Mouse (Mus musculus) retina, postnatal 7 days (tissue): ENCODE measurements at regions not wholly inside any gene's neighbourhood (a gene's known extent, or its start where the extent isn't known, plus 50 kb on each side); places are given as distances from the start of the nearest gene placed in this dataset.

Source experiments
- DNase-seq: peaks from one replicate; pipeline ENCODE4 v3.0.0-alpha.2; 2012; ENCODE audit warnings: low read depth, low spot score

GRCm38 (mm10) chr5:119563510-119564351, 106.7 kb upstream of the Tbx3 start:
- DNase-seq: no peak

GRCm38 (mm10) chr5:119567639-119568038, 102.8 kb upstream of the Tbx3 start:
- no peak for DNase-seq

DNA sequence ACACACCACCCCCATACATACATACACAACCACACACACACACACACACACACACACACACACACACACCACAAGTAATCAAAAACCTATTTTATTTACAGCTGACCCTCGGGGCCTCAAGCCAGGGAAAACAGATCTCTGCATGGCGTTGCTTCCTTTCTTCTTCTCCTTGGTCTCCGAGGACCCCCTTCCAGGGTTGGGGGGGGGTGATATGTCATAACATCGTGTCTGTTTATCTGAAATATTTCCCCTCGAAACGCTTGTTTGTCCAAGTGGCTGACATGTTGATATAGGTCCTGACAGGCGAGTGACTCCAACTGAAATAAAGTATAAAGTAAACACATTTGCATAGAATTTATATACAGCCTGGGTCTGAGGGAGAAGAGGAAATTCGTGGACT, 100.4 kb upstream of the Tbx3 start:
- no peak for DNase-seq

- DNase-seq: no peak
Observed at GRCm38 (mm10) chr5:119571644-119572043, 98.8 kb upstream of the Tbx3 start.

DNA sequence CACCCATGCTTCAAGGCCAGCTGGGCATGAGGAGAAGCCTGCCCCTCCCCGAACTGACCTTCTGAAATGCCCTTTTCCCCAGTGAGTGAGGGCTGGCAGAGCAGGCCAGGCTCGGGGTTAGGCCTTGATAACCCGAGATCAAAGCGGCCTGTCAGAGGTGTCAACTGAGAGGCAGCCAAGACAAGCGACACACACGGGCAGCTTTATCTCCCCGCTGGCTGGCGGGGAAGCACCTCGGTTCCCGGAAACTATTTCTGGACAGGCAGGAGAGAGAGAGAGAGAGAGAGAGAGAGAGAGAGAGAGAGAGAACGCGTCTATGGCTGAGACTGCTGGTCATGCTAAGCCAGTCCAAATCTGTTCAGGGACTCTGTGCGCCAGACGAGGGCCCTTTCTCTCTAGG, 95.3 kb upstream of the Tbx3 start:
- DNase-seq: no peak

DNA sequence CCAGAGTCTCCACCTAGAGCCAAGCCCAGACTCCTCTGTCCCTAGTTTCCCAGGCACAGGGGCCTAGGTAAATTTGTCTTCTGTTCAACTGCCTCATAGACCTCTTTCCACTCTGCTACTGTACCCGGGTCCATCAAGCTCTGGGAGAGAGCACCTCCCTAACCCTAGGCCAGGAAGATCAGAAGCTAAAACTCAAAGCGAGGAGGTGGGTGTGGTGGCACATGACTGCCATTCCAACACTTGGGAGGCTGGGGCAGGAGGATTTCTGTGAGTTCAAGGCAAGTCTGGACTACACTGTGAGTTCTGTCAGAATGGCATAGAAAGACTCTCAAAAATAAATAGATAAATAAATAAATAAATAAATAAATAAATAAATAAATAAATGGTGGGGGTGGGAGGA, 91.2 kb upstream of the Tbx3 start:
- DNase-seq: no peak

- no peak for DNase-seq
Observed at GRCm38 (mm10) chr5:119579806-119580205, 90.7 kb upstream of the Tbx3 start.

GRCm38 (mm10) chr5:119580395-119580794, 90.1 kb upstream of the Tbx3 start:
- DNase-seq: no peak

- DNase-seq: no peak
Observed at GRCm38 (mm10) chr5:119580798-119581197, 89.7 kb upstream of the Tbx3 start.

GRCm38 (mm10) chr5:119584389-119584788, 86.1 kb upstream of the Tbx3 start:
- no peak for DNase-seq

DNA sequence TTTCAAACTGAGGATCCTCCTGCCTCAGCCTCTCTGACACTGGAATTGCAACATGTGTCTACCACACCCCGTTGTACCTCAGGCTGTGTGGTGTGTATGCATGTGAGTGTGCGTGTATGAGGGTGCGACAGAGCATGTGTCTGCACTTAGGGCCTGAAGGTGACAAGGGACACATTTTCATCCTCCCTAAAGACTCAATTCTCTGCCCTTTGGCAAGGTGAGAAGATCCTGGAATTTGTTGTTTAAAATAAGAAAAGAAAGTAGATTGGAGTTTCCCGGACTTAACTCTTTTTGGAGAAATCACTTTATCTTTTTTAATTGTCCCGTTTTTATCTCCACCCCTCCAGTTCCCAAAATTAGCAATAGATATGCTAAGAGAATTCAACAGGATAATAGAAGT, 85.6 kb upstream of the Tbx3 start:
- no peak for DNase-seq

- DNase-seq: no peak
Observed at GRCm38 (mm10) chr5:119586391-119587058, 83.9 kb upstream of the Tbx3 start.

DNA sequence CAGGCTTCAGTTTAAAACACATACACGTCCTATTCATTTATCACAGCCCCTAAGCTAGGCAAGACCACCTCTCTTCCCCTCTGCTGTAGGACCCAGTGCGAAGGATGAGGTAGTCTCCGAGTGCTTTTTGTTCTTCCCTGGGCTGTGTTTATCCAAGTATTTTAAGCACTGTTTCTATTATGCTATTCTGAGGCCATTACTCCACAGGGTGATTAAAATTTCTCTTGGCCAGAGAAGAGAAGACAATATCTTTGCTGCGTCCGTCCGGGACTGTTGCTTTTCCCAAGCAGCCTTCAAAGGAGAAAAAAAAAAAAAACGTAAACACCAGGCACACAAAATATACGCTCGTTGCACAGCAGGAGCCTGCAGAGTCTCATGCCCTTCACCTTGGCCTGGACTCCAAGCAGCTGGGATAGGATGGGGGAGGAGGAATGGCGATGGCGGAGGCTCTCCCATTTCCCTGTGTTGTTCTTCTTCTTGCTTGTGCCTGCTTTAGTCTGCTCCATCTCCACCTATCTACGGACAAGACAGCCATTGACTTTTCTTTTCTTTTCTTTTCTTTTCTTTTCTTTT, 83.1 kb upstream of the Tbx3 start:
- no peak for DNase-seq

- DNase-seq: no peak
Observed at GRCm38 (mm10) chr5:119588340-119589272, 81.9 kb upstream of the Tbx3 start.

DNA sequence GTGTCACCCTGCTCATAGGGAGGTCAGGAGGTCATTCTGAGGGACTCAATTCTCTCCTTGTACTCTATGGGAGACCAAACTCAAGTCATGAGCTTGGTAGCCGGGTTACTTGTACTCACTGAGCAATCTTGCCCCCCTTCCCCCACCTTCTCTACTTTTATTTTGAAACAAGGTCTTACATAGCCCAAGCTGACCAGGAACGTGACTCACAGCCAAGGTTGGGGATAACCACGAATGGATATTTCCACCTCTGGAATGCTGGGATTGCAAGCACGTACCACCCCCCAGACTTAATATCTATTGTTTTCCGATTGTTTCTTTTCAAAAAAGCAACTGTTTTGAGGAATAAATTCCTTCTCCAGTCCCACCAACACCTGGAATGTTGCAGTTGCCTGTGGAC, 79.2 kb upstream of the Tbx3 start:
- no peak for DNase-seq

DNA sequence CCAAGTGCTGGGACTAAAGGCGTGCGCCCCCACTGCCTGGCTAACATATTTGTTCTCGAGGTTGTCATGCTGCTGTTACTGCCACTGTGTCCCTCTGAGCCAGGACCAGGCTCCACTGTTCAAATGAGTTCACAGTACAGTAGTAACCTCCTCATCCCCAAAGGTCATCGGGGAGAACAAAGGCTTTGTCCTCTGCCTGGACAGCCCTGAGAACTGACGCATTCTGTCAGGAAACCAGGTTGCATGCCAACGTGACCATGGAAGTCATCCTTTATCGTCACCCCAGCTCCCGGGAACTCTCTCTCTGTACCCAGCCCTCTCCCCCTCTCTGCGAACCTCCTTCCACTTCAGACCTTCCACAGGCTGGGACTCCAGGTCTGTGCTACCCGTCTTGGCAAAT, 77.6 kb upstream of the Tbx3 start:
- no peak for DNase-seq

DNA sequence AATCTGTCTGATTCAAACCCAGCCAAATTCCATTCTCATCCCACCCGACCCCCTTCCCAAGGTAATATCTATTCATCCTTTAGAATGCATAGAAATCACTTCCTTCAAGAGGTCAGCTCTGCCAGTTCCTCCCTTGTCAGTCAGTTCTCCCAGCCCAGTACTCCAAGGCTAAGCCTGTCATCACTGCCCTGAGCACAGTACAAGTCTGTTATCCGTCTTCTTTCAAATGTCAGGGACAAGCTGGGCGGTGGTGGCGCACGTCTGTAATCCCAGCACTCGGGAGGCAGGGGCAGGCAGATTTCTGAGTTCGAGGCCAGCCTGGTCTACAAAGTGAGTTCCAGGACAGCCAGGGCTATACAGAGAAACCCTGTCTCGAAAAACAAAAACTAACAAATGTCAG, 75.9 kb upstream of the Tbx3 start:
- DNase-seq: no peak

- no peak for DNase-seq
Observed at GRCm38 (mm10) chr5:119596295-119596993, 74.0 kb upstream of the Tbx3 start.

- no peak for DNase-seq
Observed at GRCm38 (mm10) chr5:119596994-119597391, 73.5 kb upstream of the Tbx3 start.

DNA sequence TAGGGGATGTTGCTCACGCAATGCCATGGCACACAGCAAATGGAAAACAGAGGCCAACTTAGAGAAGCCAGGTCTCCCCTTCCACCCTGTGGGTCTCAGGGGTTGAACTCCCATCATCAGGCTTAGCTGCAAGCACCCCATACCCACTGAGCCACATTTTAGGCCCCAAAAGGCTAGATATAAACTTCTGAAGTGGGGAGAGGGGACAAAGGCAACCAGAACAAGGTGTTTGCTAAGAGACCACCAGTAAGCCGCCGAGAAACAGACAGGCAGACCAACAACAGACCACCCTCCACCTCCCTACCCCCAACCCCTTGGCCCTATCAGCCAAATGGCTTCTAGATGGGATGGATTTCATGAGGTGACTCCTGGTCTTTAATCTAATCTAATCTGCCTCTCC, 72.9 kb upstream of the Tbx3 start:
- no peak for DNase-seq

DNA sequence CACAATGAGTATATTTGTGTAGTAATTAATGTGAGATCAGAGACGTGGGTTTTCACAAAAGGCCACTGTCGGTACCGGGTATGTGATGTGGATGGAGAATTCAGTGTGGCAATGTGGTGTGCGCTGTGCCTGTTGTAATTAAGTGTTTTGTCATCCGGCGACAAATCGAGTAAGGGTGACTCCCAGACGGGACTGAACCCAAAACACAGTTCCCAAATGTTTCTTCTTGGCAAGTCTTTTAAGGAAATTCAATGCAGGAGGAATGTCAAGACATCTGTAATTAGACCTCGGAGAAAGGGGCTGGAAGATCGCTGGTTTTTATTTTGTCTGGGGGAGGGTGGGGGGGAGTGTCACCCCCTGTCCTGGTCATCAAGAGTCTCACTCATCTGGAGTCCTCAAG, 72.3 kb upstream of the Tbx3 start:
- DNase-seq: no peak
